Mouse (Mus musculus) limb, embryonic 10.5 days (tissue): ENCODE data around the gene Polr2c. TPM values are rescaled to one million over a fixed set of nuclear protein-coding genes. Genes with fewer than 3 reads are reported as not detected.
"Not testable (repeated sequence)": the region's sequence is repeated elsewhere in the genome, so short reads cannot be mapped to it uniquely, and the experiment has no call there.

Experiments
- DNase-seq: peaks from one replicate; pipeline ENCODE4 v3.0.0-alpha.2; 2017; ENCODE audit warnings: low spot score
- H3K27ac ChIP-seq: fragments of 300-500 bp; sonication (generic); 2 replicates; pipeline ENCODE4 v1.5.1; 2016; ENCODE audit warnings: mild to moderate bottlenecking
- H3K27me3 ChIP-seq: fragments of 300-500 bp; sonication (generic); 2 replicates; pipeline ENCODE4 v1.6.1; 2016; ENCODE audit warnings: low read depth, mild to moderate bottlenecking; ENCODE audit not compliant: poor library complexity, severe bottlenecking
- H3K36me3 ChIP-seq: fragments of 300-500 bp; sonication (generic); 2 replicates; pipeline ENCODE4 v1.6.1; 2016; ENCODE audit warnings: mild to moderate bottlenecking, moderate library complexity
- H3K4me1 ChIP-seq: fragments of 300-500 bp; sonication (generic); 2 replicates; pipeline ENCODE4 v1.6.1; 2016
- H3K4me3 ChIP-seq: fragments of 300-500 bp; sonication (generic); 2 replicates; pipeline ENCODE4 v1.5.1; 2016; ENCODE audit warnings: mild to moderate bottlenecking, moderate library complexity
- H3K9me3 ChIP-seq: fragments of 300-500 bp; sonication (generic); replicated peaks from 2 replicates; pipeline ENCODE4 v1.6.1; 2016; ENCODE audit warnings: mild to moderate bottlenecking
- WGBS: fragments of 180-500 bp; shearing (Covaris S2); methylation state at CpG from one replicate; pipeline ENCODE4 v1.1.7; 2016; 5-methylcytosine and 5-hydroxymethylcytosine counted together
- polyA plus RNA-seq: library from polyadenylated mRNA; unstranded; fragments of >200 nt; fragmentation: Nextera tagmentation; extraction: Ambion mirVana; gene quantifications from 2 replicates; pipeline ENCODE4 v1.2.1, GENCODE M21; 2016

Polr2c gene
- polyA plus RNA-seq, 1 experiment from 2014 or later: 201 TPM

DNA sequence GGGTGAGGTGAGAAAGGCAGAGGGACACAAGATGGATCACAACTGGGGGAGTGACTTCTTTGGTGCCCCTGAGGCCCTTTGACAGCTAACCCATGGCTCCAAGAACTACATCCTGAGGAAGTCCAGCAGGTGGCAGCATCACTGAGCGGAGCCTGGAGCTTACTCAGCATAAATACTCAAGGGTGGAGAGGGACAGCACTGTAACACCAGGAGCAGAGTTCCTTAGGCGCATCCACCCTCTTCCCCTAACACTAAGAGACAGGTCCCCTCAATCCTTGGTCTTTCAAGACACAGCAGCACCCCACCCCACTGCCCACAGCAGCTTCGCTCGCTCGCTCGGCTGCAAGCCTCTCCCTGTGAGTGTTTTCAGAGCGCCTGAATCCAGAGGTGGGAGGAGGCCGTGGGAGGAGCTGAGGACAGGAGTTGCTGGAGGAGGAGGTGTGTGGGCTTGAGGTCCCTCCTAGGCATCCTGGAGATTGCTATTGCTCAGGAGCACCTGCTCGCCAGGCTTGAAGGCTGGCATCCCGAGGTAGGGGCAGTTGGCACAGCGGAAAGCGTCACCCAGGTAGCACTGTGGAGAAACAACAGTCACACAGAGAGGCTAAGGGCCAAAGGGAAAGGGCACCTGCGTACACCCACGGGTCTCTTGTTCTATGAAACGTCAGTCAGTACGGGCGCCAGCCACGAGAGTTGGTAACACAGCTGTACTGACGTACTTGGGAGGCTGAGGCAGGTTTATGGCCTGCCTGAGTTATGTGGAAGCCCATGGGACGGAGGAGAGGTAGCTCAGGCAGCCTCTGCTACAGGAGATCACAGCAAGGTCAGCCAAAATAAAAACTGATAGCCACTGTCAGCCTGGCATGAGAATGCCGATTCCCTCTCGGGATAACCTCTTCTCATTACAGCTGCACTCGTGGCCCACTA is 34.4 kb upstream of the Polr2c start:
- no peaks in the 10 kb centered on the region; the same call in 1 of the 2 replicates for H3K4me1 ChIP-seq
- 79% methylated on average over 23 of the region's 23 CpGs for WGBS
- peaks cover 78% of the 10 kb centered on the region for H3K36me3 ChIP-seq
- DNase-seq: peak; percentile 67
- no peaks in the 10 kb centered on the region for H3K27me3 ChIP-seq
- no peak overlapping the region for H3K4me3 ChIP-seq
- H3K27ac ChIP-seq: no peak overlapping the region
- H3K9me3 ChIP-seq: no peaks in the 10 kb centered on the region

DNA sequence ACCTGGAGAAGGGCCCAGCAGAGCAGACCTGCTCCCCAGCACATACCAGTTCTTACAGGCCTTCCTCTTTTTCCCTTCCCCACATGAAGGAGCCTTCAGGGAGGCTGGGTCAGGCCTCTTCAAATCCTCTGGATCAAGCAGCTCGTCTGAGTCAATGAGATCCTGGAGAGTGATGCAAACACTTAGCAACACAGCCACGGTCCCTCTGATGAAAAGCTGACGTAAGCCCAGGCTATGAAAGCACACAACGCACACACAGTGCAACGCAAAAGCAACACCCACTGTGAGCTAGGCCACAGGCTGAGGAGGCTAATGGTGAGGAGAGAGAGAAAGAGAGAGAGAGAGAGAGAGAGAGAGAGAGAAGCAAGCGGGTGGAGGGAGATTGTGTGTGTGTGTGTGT is 32.1 kb upstream of the Polr2c start:
- Histone ChIP-seq H3K9me3 (no peaks in the 10 kb centered on the region), H3K27me3 (no peaks in the 10 kb centered on the region), H3K36me3 (peaks cover 97% of the 10 kb centered on the region), H3K27ac (no peak overlapping the region), H3K4me1 (no peaks in the 10 kb centered on the region; the same call in 1 of the 2 replicates), H3K4me3 (no peak overlapping the region)
- DNase-seq: no peak
- WGBS: 95% methylated on average over 6 of the region's 6 CpGs

DNA sequence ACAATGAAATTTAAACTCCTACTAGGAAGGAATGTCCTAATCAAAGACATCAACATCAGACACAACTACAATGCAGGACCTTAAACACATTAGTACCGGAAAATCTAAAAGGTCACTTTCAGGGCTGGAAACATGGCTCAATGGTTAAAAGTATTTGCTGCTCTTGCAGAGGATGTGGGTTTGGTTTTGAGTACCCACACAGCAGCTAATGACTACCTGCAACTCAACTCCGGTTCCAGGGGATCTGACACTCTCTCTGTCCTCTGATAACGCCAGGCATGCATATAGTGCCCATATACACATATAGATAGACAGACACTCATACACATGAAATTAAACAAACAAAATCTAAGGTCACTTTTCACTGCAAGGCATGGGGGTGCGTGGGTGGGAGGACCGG is 31.0 kb upstream of the Polr2c start:
- H3K27ac ChIP-seq: no peak overlapping the region
- H3K4me3 ChIP-seq: no peak overlapping the region
- no peaks in the 10 kb centered on the region for H3K27me3 ChIP-seq
- no peaks in the 10 kb centered on the region; the same call in 1 of the 2 replicates for H3K4me1 ChIP-seq
- H3K36me3 ChIP-seq: peaks cover 97% of the 10 kb centered on the region
- WGBS: 94% methylated on average over 5 of the region's 5 CpGs
- DNase-seq: no peak
- no peaks in the 10 kb centered on the region for H3K9me3 ChIP-seq

DNA sequence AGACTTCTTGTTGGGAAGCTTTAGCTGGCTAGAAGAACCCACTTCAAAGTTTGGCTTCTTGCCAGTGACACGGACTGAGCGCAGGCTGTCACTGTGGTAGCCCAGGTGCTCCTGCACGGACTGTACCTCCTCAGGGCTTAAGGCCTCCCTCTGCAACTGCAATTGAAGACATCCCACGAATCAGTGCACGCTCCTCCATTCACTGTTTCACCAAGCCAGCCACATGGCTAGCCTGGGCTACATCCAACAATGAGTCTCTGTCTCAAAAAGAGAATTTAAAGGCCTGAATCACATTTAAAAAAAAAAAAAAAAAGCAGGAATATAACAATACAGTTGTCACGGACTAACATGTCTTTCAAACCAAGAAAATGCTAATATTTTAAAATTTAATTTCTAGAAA is 29.0 kb upstream of the Polr2c start:
- Histone ChIP-seq H3K4me3 (no peak overlapping the region), H3K4me1 (no peaks in the 10 kb centered on the region), H3K36me3 (peaks cover 93% of the 10 kb centered on the region), H3K27ac (no peak overlapping the region), H3K9me3 (no peaks in the 10 kb centered on the region), H3K27me3 (no peaks in the 10 kb centered on the region)
- 96% methylated on average over 6 of the region's 6 CpGs for WGBS
- DNase-seq: no peak

DNA sequence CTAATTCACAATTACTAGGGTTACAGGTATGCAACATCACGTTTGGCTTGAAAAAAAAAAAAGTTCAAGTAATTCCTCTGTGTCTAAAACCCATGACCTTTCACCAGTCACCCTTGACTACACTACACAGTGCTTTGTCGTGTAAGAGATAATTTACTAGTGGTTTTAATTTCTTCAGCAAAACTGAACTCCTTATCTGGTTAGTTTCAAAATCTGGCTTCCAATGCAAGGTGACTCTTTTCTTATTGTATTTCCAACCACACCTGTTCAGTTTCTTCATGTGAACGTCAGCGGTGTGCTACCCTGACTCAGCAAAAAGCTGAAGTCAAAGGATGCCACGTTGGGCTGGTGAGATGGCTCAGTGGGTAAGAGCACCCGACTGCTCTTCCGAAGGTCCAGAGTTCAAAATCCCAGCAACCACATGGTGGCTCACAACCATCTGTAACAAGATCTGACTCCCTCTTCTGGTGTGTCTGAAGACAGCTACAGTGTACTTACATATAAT is 23.3 kb upstream of the Polr2c start:
- Histone ChIP-seq H3K4me1 (peaks cover 12% of the 10 kb centered on the region), H3K36me3 (peaks cover 42% of the 10 kb centered on the region)
- not testable (repeated sequence) for DNase-seq, H3K27me3 ChIP-seq, H3K9me3 ChIP-seq, H3K27ac ChIP-seq, H3K4me3 ChIP-seq
- 84% methylated on average over 7 of the region's 7 CpGs for WGBS

DNA sequence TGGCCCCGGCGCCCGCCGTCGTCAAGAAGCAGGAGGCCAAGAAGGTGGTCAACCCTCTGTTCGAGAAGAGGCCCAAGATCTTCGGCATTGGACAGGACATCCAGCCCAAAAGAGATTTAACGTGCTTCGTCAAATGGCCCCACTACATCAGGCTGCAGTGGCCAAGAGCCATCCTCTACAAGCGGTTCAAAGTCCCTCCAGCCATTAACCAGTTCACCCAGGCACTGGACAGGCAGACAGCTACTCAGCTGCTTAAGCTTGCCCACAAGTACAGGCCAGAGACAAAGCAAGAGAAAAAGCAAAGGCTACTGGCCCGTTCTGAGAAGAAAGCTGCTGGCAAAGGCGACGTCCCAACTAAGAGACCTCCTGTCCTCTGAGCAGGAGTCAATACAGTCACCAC is 21.5 kb upstream of the Polr2c start:
- 98% methylated on average over 13 of the region's 13 CpGs for WGBS
- not testable (repeated sequence) for DNase-seq, H3K27ac ChIP-seq, H3K9me3 ChIP-seq, H3K4me3 ChIP-seq, H3K27me3 ChIP-seq
- peaks cover 24% of the 10 kb centered on the region for H3K36me3 ChIP-seq
- peaks cover 12% of the 10 kb centered on the region for H3K4me1 ChIP-seq

DNA sequence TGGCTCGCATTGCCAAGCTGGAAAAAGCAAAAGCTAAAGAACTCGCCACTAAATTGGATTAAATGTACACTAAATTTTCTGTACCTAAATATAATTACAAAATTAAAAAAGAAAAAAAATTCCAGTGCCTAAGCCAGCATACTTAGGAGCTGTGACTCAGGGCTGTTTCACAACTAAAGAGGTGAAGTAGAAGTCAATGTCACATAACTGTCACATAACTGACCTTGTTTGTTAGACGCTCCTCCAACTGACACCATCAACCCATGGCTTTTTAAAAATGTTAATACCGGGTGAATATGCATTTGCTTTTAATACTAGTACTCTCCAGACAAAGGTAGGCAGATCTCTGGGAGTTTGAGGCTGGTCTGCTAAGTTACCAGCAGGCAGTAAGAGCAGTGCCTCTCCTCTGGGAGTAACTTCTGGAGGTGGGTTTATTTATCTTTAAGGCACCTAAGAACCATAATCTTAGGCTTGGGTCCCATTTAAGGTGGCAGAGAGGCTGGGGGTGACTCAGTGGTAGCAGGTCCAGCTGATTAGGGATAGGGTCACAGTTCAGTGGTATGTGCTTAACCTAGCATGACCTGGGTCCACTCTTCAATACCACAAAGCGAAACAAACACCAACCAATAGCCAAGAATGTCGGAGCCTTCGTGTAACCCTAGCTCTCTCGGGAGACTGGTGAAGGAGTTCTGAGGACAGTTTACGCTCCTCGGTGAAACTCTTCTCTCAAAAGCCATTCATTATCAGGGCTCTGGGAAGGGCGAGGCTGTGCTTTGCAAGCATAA is 20.6 kb upstream of the Polr2c start:
- H3K4me1 ChIP-seq: peaks cover 12% of the 10 kb centered on the region
- no peaks in the 10 kb centered on the region for H3K27me3 ChIP-seq
- DNase-seq: no peak
- WGBS: 75% methylated on average over 11 of the region's 11 CpGs
- no peak overlapping the region for H3K27ac ChIP-seq
- no peaks in the 10 kb centered on the region for H3K9me3 ChIP-seq
- H3K4me3 ChIP-seq: peak overlapping the region; percentile 95
- H3K36me3 ChIP-seq: peaks cover 15% of the 10 kb centered on the region

DNA sequence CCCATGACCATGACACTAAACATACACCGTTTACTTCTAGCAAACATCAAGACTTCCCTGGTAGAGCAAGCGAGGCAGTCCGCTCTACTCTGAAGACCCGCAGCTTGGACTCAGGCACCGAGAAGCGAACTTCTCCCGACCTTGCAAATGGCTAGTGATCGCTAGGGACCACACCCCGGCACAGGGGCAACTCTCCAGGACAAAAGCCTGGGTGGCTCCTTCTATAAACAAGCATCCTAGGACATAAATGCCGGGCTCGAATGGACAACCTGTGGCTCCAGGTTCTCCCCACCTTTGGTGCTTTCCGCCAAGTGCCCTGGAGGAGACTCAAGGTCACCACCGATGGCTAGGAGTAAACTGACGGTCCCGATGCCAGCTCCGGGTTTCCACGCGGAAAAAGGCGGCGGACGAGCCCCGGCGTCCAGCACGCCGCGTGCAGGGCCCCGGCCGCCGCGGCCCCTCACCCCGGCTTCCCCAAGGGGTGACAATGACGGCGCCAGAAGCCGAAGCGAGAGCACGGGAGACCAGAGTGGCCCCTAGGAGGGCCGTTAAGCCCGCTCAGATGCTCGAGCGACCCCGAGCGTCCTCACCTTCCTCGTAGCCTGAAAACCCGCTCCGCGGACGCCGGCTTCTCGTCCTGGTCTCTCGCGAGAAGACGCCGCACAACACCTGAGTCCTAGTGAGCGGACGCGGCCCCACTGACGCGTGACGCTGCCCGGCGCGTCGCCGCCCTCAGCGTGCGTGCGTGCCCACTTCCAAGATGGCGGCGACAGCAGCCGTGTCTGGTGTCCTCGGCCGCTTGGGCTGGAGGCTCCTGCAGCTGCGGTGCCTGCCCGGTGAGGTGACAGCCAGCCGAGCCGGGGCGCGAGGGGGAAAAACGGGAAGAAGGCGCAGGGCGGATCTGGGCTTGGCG is 19.3 kb upstream of the Polr2c start, which contains the start of the genes Coq9 and Ciapin1:
Coq9 (plus strand) TSS at position 660 of the 913 bp plus-strand sequence.
Ciapin1 (minus strand) TSS at position 697 of the 913 bp plus-strand sequence.
- peak; percentile 96 for DNase-seq
- H3K36me3 ChIP-seq: 0 out of 2 replicates have a peak, but pooled peaks cover 8% of the 10 kb centered on the region
- H3K9me3 ChIP-seq: no peaks in the 10 kb centered on the region
- H3K4me3 ChIP-seq: peak within 1 kb of the TSS; percentile 95
- WGBS: under 1% methylated on average over 82 of the region's 82 CpGs
- H3K4me1 ChIP-seq: peaks cover 12% of the 10 kb centered on the region
- peak within 1 kb of the TSS; percentile 93 for H3K27ac ChIP-seq
- H3K27me3 ChIP-seq: no peaks in the 10 kb centered on the region

DNA sequence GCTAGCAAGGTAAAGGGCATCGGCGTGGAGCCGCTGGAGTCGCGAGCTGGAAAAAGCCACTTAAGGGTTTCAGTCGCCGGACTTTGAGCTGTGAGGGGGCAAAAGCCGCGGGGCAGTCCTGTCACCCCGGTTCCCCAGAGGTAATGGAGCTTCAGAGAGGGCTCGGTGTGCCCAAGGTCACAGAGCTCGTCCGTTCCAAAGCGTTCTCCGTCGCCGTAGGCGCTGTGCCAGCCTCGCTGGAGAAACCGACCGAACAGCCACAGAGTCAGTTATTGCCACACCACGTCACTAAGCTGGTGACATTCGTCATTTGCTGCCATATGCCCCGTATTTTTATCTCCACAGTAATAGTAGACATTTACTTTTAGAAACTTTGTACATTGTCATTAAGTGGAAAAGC is 18.6 kb upstream of the Polr2c start:
- Histone ChIP-seq H3K4me3 (peak overlapping the region; percentile 95), H3K27ac (peak overlapping the region; percentile 93), H3K36me3 (peaks cover 14% of the 10 kb centered on the region; the same call in 1 of the 2 replicates), H3K9me3 (no peaks in the 10 kb centered on the region), H3K27me3 (no peaks in the 10 kb centered on the region), H3K4me1 (peaks cover 12% of the 10 kb centered on the region)
- DNase-seq: no peak
- WGBS: under 1% methylated on average over 24 of the region's 24 CpGs

DNA sequence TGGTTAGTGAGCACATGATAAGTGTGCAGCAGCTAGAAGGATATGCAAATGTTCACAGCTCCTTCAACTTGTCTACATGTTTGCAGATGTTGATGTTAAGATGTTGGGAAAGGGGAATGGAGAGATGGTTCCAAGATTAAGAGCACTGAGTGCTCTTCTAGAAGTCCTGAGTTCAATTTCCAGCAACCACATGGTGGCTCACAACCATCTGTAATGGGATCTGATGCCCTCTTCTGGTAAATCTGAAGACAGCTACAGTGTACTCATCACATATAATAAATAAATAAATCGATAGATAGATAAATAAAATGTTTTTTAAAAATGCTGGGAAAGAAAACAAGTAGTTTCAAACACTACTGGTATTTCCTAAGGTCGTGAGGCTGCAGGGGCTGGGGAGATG is 16.1 kb upstream of the Polr2c start:
- Histone ChIP-seq H3K36me3 (peaks cover 30% of the 10 kb centered on the region), H3K27me3 (no peaks in the 10 kb centered on the region), H3K9me3 (no peaks in the 10 kb centered on the region), H3K27ac (no peak overlapping the region), H3K4me3 (no peak overlapping the region), H3K4me1 (peaks cover 12% of the 10 kb centered on the region)
- DNase-seq: no peak
- WGBS: 56% methylated on average over 2 of the region's 2 CpGs

DNA sequence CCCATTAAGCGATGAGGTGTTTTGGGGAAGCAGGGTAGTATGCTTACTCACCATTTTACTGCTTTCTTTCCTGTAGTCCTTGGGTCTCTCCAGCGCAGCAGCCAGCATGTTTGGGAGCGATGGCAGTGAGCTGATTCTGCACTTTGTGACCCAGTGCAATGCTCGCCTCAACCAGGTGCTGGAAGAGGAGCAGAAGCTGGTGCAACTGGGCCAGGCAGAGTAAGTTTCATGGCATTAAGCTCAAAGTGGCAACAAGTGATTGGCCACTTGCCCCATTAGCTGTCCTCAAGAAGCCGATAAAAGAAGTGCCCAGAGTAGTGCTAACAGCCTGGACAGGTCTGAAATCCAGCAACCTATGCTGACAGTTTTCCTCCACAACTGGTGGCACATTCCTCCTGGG is 7.2 kb upstream of the Polr2c start:
- Histone ChIP-seq H3K4me3 (no peak overlapping the region), H3K27me3 (no peaks in the 10 kb centered on the region), H3K27ac (no peak overlapping the region), H3K9me3 (no peaks in the 10 kb centered on the region), H3K4me1 (no peaks in the 10 kb centered on the region), H3K36me3 (peaks cover 83% of the 10 kb centered on the region)
- WGBS: 90% methylated on average over 5 of the region's 5 CpGs
- no peak for DNase-seq

DNA sequence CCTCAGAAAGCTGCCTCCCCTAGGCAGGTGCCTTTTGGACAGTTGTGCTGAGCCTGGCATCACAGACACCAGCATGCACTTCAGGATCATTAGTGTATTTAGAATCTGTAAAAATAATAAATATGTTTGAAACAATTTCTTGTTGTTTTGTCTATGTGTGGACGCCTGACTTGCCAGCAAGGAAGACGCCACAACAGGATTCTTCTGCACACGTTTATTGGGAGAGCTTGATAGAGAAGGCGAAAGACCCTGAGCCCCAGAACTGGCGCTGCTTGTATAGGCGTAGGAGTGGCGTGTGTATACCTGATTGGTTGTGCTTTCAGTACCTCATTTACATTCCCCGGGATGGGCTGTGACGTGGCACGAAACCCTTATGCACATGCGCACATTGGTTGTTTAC is 2.5 kb upstream of the Polr2c start:
- not testable (repeated sequence) for DNase-seq, H3K9me3 ChIP-seq, H3K27ac ChIP-seq, H3K27me3 ChIP-seq, H3K4me3 ChIP-seq
- Histone ChIP-seq H3K36me3 (peaks cover 60% of the 10 kb centered on the region), H3K4me1 (peaks cover 20% of the 10 kb centered on the region)
- WGBS: 91% methylated on average over 11 of the region's 11 CpGs
